Mouse (Mus musculus): ENCODE data around the gene Itga8. TPM values are rescaled to one million over a fixed set of nuclear protein-coding genes. Genes with fewer than 3 reads are reported as not detected.

Itga8 gene
- polyA plus RNA-seq, 1 experiment from 2014 or later, result 6.4 TPM

DNA sequence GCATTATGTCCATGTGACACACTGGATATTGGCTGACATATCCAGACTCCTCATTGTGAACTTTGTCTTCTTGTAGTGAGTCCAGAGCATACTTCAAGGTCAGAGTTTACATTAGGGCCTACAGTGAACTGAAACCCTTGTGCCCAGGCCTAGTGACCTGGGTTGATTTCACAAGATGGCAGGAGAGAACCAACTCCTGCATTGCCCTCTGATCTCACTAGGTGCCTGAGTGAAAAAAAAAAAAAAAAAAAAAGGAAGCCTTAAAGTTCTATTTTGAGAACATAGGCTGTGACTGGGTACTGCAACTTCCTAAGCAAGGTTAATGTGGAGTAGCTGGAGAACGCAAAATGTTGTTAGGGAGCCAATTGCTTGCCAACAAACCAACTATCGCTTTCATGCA is 186.2 kb downstream of the Itga8 start:
- Histone ChIP-seq H3K4me3 (ENCODE audit: low read depth, low read length) (no peak overlapping the region), H3K9ac (ENCODE audit: low read depth, low read length) (no peak overlapping the region), H3K4me2 (no peak overlapping the region), H3K27me3 (ENCODE audit: control insufficient read depth, insufficient read depth, low read length) (no peaks in the 10 kb centered on the region), H3K36me3 (ENCODE audit: control insufficient read depth, insufficient read depth, low read length) (no peaks in the 10 kb centered on the region), H3K4me1 (ENCODE audit: control insufficient read depth, insufficient read depth, low read length) (no peaks in the 10 kb centered on the region), H3K27ac (ENCODE audit: low read depth, low read length) (no peak overlapping the region), H3K9me3 (replicated peaks; ENCODE audit: control insufficient read depth, low read length) (no peaks in the 10 kb centered on the region)
- WGBS (ENCODE audit: insufficient replicate concordance), result 81% methylated on average over 2 of the region's 2 CpGs
- no peak for ATAC-seq (replicated peaks; ENCODE audit: insufficient number of reproducible peaks, low FRiP score, low TSS enrichment)

DNA sequence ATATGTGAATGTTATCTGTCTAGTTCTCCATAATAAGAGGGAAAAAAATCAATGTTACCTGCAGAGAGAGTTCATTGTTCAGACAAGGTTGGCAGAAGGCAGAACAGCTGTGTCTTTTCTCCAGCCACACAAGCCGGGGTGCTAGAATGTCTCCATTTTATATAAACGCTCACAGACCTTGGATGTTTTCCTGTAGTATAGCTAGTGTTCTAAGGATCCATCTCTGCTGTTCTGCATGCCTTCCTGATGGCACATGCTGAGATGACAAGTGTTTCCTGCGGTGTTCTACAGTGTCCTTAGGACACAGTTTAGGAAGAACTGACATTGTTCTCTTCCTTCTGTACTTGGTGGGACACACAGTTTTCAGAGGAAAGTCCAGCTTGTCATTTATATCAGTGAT is 192.4 kb downstream of the Itga8 start:
- H3K4me2 ChIP-seq, result no peak overlapping the region
- no peak overlapping the region for H3K9ac ChIP-seq (ENCODE audit: low read depth, low read length)
- WGBS (ENCODE audit: insufficient replicate concordance), result 66% methylated on average over 3 of the region's 3 CpGs
- H3K27ac ChIP-seq (ENCODE audit: low read depth, low read length), result no peak overlapping the region
- H3K4me3 ChIP-seq (ENCODE audit: low read depth, low read length), result no peak overlapping the region
- no peaks in the 10 kb centered on the region for H3K4me1 ChIP-seq (ENCODE audit: control insufficient read depth, insufficient read depth, low read length)
- no peak for ATAC-seq (replicated peaks; ENCODE audit: insufficient number of reproducible peaks, low FRiP score, low TSS enrichment)
- H3K9me3 ChIP-seq (replicated peaks; ENCODE audit: control insufficient read depth, low read length), result no peaks in the 10 kb centered on the region
- no peaks in the 10 kb centered on the region for H3K36me3 ChIP-seq (ENCODE audit: control insufficient read depth, insufficient read depth, low read length)
- no peaks in the 10 kb centered on the region for H3K27me3 ChIP-seq (ENCODE audit: control insufficient read depth, insufficient read depth, low read length)

DNA sequence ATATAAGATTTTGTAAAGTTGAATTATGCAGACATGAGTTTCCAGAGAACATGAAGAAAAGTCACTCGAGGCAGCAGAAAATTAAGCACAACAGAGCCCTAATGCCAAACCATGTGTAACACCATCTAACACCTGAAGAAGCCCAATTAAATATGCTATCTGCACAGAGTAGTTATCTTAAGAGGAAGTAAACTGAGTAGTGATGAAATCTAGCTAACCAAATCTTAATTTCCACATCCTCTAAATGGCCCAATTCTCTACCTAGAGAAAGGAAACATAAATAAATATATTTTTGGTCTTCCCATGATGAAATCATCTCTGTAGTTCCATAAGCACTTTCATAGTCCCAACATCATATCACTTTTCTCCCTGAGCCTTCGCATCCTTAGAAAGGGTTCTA is 193.4 kb downstream of the Itga8 start:
- H3K27ac ChIP-seq (ENCODE audit: low read depth, low read length), result no peak overlapping the region
- no peaks in the 10 kb centered on the region for H3K4me1 ChIP-seq (ENCODE audit: control insufficient read depth, insufficient read depth, low read length)
- ATAC-seq (replicated peaks; ENCODE audit: insufficient number of reproducible peaks, low FRiP score, low TSS enrichment), result no peak
- H3K9me3 ChIP-seq (replicated peaks; ENCODE audit: control insufficient read depth, low read length), result no peaks in the 10 kb centered on the region
- no peak overlapping the region for H3K4me3 ChIP-seq (ENCODE audit: low read depth, low read length)
- H3K36me3 ChIP-seq (ENCODE audit: control insufficient read depth, insufficient read depth, low read length), result no peaks in the 10 kb centered on the region
- no peaks in the 10 kb centered on the region for H3K27me3 ChIP-seq (ENCODE audit: control insufficient read depth, insufficient read depth, low read length)
- no peak overlapping the region for H3K9ac ChIP-seq (ENCODE audit: low read depth, low read length)
- H3K4me2 ChIP-seq, result no peak overlapping the region
- WGBS (ENCODE audit: insufficient replicate concordance), result 77% methylated on average over 2 of the region's 2 CpGs

DNA sequence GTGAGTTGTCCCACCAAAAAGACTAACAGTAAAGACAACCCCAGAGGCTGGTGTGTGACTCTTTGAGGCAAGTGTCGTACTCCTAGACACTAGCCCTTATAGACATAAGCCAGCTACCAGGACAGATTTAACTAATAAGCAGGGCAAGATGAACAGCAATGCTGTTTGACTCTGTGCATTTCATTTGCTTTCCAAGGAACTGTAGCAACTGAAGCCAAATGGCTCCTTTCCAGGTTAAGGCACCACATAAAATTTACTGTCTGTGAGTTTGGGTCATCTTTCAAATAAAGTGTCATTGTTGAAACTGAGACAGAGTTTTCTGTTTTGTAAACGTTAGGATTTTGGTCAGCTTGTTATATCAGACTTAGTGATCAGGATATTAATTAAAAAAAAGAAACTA is 194.5 kb downstream of the Itga8 start:
- Histone ChIP-seq H3K36me3 (ENCODE audit: control insufficient read depth, insufficient read depth, low read length) (no peaks in the 10 kb centered on the region), H3K9ac (ENCODE audit: low read depth, low read length) (no peak overlapping the region), H3K4me1 (ENCODE audit: control insufficient read depth, insufficient read depth, low read length) (no peaks in the 10 kb centered on the region), H3K27me3 (ENCODE audit: control insufficient read depth, insufficient read depth, low read length) (no peaks in the 10 kb centered on the region), H3K9me3 (replicated peaks; ENCODE audit: control insufficient read depth, low read length) (no peaks in the 10 kb centered on the region), H3K4me3 (ENCODE audit: low read depth, low read length) (no peak overlapping the region), H3K27ac (ENCODE audit: low read depth, low read length) (no peak overlapping the region), H3K4me2 (no peak overlapping the region)
- no peak for ATAC-seq (replicated peaks; ENCODE audit: insufficient number of reproducible peaks, low FRiP score, low TSS enrichment)
- 67% methylated on average over 2 of the region's 2 CpGs for WGBS (ENCODE audit: insufficient replicate concordance)

DNA sequence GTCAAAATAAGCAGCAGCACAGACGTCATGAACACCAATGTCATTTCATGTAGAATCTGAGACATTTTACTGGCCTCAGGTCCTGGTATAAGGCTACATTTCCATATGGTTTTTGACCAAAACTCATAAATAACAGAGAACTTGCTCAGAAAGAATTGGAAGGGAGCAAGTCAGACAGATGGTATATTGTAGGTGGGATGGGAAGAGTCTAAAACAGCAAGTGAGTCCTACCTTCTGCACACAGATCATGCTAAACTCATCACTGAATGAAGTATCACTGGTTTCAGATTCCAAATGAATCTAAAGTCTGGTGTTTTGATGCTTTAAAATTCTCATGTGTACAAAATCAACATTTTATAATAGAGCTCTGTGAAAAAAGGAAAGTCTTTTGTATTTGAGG is 198.5 kb downstream of the Itga8 start:
- H3K4me3 ChIP-seq (ENCODE audit: low read depth, low read length), result no peak overlapping the region
- H3K9me3 ChIP-seq (replicated peaks; ENCODE audit: control insufficient read depth, low read length), result no peaks in the 10 kb centered on the region
- H3K4me2 ChIP-seq, result no peak overlapping the region
- no peaks in the 10 kb centered on the region for H3K27me3 ChIP-seq (ENCODE audit: control insufficient read depth, insufficient read depth, low read length)
- no peak overlapping the region for H3K27ac ChIP-seq (ENCODE audit: low read depth, low read length)
- no peak overlapping the region for H3K9ac ChIP-seq (ENCODE audit: low read depth, low read length)
- H3K4me1 ChIP-seq (ENCODE audit: control insufficient read depth, insufficient read depth, low read length), result no peaks in the 10 kb centered on the region
- 61% methylated on average over 1 of the region's 1 CpGs for WGBS (ENCODE audit: insufficient replicate concordance)
- no peaks in the 10 kb centered on the region for H3K36me3 ChIP-seq (ENCODE audit: control insufficient read depth, insufficient read depth, low read length)
- no peak for ATAC-seq (replicated peaks; ENCODE audit: insufficient number of reproducible peaks, low FRiP score, low TSS enrichment)

DNA sequence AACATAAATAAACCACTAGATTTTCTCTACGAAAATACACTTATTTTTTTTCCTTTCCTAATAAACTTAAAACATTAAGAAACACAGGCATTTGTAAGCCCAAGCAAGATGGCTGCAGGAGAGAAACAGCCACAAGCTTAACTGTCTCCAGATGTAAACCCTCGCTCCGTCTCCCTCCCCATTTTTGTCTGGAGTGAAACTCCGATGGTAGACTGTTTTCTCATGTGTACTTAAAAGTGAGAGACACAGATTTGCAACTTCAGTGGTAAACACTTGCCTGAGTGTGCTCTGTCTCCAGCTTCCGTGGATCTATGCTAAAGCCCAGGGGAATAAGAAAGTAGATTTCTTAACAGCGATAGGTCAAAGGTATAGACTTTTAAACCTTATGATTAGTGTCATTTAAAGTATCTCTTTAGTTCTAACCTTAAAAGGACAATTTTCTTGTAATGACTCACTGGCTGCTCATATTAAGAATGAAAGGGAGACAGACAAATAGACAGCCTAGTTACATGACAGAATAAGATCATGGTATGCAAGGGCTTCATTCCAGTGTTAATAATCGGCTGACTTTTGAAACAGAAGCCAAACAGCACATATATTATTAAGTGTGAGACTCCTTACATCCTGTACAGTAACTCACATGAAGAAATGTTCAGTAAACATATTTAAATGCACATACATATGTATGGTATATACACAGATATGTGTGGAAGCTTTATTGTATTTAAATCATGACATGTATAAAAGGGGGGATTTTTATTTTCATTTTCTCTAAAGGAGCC is 209.3 kb downstream of the Itga8 start:
- no peak overlapping the region for H3K4me3 ChIP-seq (ENCODE audit: low read depth, low read length)
- no peak overlapping the region for H3K4me2 ChIP-seq
- ATAC-seq (replicated peaks; ENCODE audit: insufficient number of reproducible peaks, low FRiP score, low TSS enrichment), result no peak
- no peak overlapping the region for H3K27ac ChIP-seq (ENCODE audit: low read depth, low read length)
- H3K9me3 ChIP-seq (replicated peaks; ENCODE audit: control insufficient read depth, low read length), result no peaks in the 10 kb centered on the region
- H3K4me1 ChIP-seq (ENCODE audit: control insufficient read depth, insufficient read depth, low read length), result no peaks in the 10 kb centered on the region
- 64% methylated on average over 7 of the region's 7 CpGs for WGBS (ENCODE audit: insufficient replicate concordance)
- H3K27me3 ChIP-seq (ENCODE audit: control insufficient read depth, insufficient read depth, low read length), result no peaks in the 10 kb centered on the region
- no peaks in the 10 kb centered on the region for H3K36me3 ChIP-seq (ENCODE audit: control insufficient read depth, insufficient read depth, low read length)
- H3K9ac ChIP-seq (ENCODE audit: low read depth, low read length), result no peak overlapping the region

DNA sequence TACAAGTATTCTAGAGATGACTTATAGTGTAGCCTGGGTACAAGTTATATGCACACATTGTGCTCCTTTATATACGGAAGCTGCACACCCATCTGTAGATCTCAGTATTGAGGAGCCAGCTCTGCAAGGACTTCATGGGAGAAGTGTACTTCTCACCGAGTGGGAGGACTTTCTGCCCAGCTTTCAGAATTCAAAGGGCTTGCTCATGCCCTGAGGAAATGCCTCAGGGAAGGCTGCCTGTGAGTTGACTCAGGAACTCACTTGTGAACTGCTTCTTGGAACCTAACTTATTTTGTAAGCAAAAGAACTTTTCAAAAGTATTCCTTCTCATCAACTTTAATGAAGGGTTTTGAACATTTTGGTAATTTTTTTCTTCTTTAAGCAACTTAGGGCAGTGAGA is 210.7 kb downstream of the Itga8 start:
- Histone ChIP-seq H3K27ac (ENCODE audit: low read depth, low read length) (no peak overlapping the region), H3K4me1 (ENCODE audit: control insufficient read depth, insufficient read depth, low read length) (no peaks in the 10 kb centered on the region), H3K9me3 (replicated peaks; ENCODE audit: control insufficient read depth, low read length) (no peaks in the 10 kb centered on the region), H3K4me3 (ENCODE audit: low read depth, low read length) (no peak overlapping the region), H3K36me3 (ENCODE audit: control insufficient read depth, insufficient read depth, low read length) (no peaks in the 10 kb centered on the region), H3K4me2 (no peak overlapping the region), H3K9ac (ENCODE audit: low read depth, low read length) (no peak overlapping the region), H3K27me3 (ENCODE audit: control insufficient read depth, insufficient read depth, low read length) (no peaks in the 10 kb centered on the region)
- WGBS (ENCODE audit: insufficient replicate concordance), result 65% methylated on average over 2 of the region's 2 CpGs
- ATAC-seq (replicated peaks; ENCODE audit: insufficient number of reproducible peaks, low FRiP score, low TSS enrichment), result no peak

DNA sequence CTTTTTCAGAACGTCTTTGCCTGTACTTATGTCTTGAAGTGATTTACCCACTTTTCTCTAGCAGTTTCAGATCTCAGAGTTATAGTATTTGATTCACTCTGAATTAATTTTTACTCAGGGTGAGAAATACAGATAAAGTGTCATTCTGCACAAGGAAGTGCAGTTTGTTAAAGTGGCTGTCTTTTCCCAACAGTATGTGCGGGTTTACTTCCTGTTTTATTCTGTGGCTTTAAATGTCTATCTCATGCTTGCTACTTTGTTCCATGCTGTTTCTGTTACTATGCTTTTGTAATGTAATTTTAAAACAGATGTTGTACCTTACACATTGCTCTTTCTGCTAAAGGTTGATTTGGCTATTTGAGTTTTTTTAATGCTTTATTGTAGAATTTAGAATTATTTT is 216.2 kb downstream of the Itga8 start:
- H3K9ac ChIP-seq (ENCODE audit: low read depth, low read length), result no peak overlapping the region
- WGBS (ENCODE audit: insufficient replicate concordance), result 82% methylated on average over 2 of the region's 2 CpGs
- no peak overlapping the region for H3K4me2 ChIP-seq
- H3K9me3 ChIP-seq (replicated peaks; ENCODE audit: control insufficient read depth, low read length), result no peaks in the 10 kb centered on the region
- no peaks in the 10 kb centered on the region for H3K4me1 ChIP-seq (ENCODE audit: control insufficient read depth, insufficient read depth, low read length)
- H3K27me3 ChIP-seq (ENCODE audit: control insufficient read depth, insufficient read depth, low read length), result no peaks in the 10 kb centered on the region
- no peak overlapping the region for H3K4me3 ChIP-seq (ENCODE audit: low read depth, low read length)
- no peak for ATAC-seq (replicated peaks; ENCODE audit: insufficient number of reproducible peaks, low FRiP score, low TSS enrichment)
- H3K27ac ChIP-seq (ENCODE audit: low read depth, low read length), result no peak overlapping the region
- H3K36me3 ChIP-seq (ENCODE audit: control insufficient read depth, insufficient read depth, low read length), result no peaks in the 10 kb centered on the region

DNA sequence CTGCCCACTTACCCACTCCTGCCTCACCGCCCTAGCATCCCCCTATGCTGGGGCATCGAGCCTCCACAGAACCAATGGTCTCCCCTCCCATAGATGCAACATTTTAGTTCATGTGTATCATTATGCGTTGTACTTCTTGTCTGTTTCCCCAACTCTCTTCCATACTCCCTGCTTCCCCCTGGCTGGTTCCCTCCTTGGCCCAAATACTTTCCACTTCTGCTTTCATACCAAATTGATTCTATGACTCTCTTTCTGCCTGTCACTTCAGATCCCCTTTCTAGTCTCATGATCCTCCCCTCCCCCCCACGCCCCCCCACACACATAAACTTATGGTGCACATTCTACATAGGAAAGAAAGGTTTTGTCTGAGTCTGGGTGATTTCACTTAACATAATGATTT is 217.4 kb downstream of the Itga8 start:
- no peaks in the 10 kb centered on the region for H3K27me3 ChIP-seq (ENCODE audit: control insufficient read depth, insufficient read depth, low read length)
- no peaks in the 10 kb centered on the region for H3K9me3 ChIP-seq (replicated peaks; ENCODE audit: control insufficient read depth, low read length)
- no peak for ATAC-seq (replicated peaks; ENCODE audit: insufficient number of reproducible peaks, low FRiP score, low TSS enrichment)
- no peak overlapping the region for H3K27ac ChIP-seq (ENCODE audit: low read depth, low read length)
- no peaks in the 10 kb centered on the region for H3K4me1 ChIP-seq (ENCODE audit: control insufficient read depth, insufficient read depth, low read length)
- no peak overlapping the region for H3K9ac ChIP-seq (ENCODE audit: low read depth, low read length)
- no peak overlapping the region for H3K4me2 ChIP-seq
- no peak overlapping the region for H3K4me3 ChIP-seq (ENCODE audit: low read depth, low read length)
- 77% methylated on average over 4 of the region's 4 CpGs for WGBS (ENCODE audit: insufficient replicate concordance)
- no peaks in the 10 kb centered on the region for H3K36me3 ChIP-seq (ENCODE audit: control insufficient read depth, insufficient read depth, low read length)

Data from heart, embryonic 11.5 days (tissue).